Mouse (Mus musculus): Measurements from ENCODE around the gene Camk2g. TPM values are rescaled to one million over a fixed set of nuclear protein-coding genes. Genes with fewer than 3 reads are reported as not detected.

Camk2g gene
- polyA plus RNA-seq, 1 experiment, result 42.3 TPM

GRCm38 (mm10) chr14:20738511-20738910 is 55.4 kb downstream of the Camk2g start:
- Histone ChIP-seq H3K4me3 (ENCODE audit: control insufficient read depth, insufficient read depth, low read length) (no peak overlapping the region), H3K27me3 (ENCODE audit: control insufficient read depth, insufficient read depth, low read length) (no peaks in the 10 kb centered on the region), H3K36me3 (ENCODE audit: control insufficient read depth, insufficient read depth, low read length) (0 out of 2 replicates have a peak, but pooled peaks cover 3% of the 10 kb centered on the region), H3K4me1 (replicated peaks; ENCODE audit: control insufficient read depth, insufficient read depth, low read length) (peaks cover 7% of the 10 kb centered on the region), H3K27ac (ENCODE audit: control insufficient read depth, insufficient read depth, low read length) (no peak overlapping the region)
- TF ChIP-seq CTCF (IDR thresholded peaks at IDR 0.05; ENCODE audit: borderline replicate concordance, control insufficient read depth, extremely low read depth, insufficient read depth, low read length, poor library complexity) (no peak), POLR2A (IDR thresholded peaks at IDR 0.05; ENCODE audit: control insufficient read depth, extremely low read depth, insufficient read depth, low read length, poor library complexity) (no peak)
- WGBS, result 95% methylated on average over 8 of the region's 8 CpGs
- DNase-seq, result no peak

- Histone ChIP-seq H3K36me3 (ENCODE audit: control insufficient read depth, insufficient read depth, low read length) (0 out of 2 replicates have a peak, but pooled peaks cover 3% of the 10 kb centered on the region), H3K4me3 (ENCODE audit: control insufficient read depth, insufficient read depth, low read length) (no peak overlapping the region), H3K27me3 (ENCODE audit: control insufficient read depth, insufficient read depth, low read length) (no peaks in the 10 kb centered on the region), H3K4me1 (replicated peaks; ENCODE audit: control insufficient read depth, insufficient read depth, low read length) (peaks cover 7% of the 10 kb centered on the region), H3K27ac (ENCODE audit: control insufficient read depth, insufficient read depth, low read length) (no peak overlapping the region)
- peak; percentile 21 for DNase-seq
- TF ChIP-seq POLR2A (IDR thresholded peaks at IDR 0.05; ENCODE audit: control insufficient read depth, extremely low read depth, insufficient read depth, low read length, poor library complexity), result no peak
- peak; percentile 53; the same call in 1 of the 2 replicates for TF ChIP-seq CTCF (IDR thresholded peaks at IDR 0.05; ENCODE audit: borderline replicate concordance, control insufficient read depth, extremely low read depth, insufficient read depth, low read length, poor library complexity)
- 85% methylated on average over 14 of the region's 14 CpGs for WGBS
Observed at GRCm38 (mm10) chr14:20737306-20737705, 56.6 kb downstream of the Camk2g start.

- no peak for DNase-seq
- no peak for TF ChIP-seq CTCF (IDR thresholded peaks at IDR 0.05; ENCODE audit: borderline replicate concordance, control insufficient read depth, extremely low read depth, insufficient read depth, low read length, poor library complexity)
- no peak for TF ChIP-seq POLR2A (IDR thresholded peaks at IDR 0.05; ENCODE audit: control insufficient read depth, extremely low read depth, insufficient read depth, low read length, poor library complexity)
- no peaks in the 10 kb centered on the region for H3K27me3 ChIP-seq (ENCODE audit: control insufficient read depth, insufficient read depth, low read length)
- peaks cover 7% of the 10 kb centered on the region for H3K4me1 ChIP-seq (replicated peaks; ENCODE audit: control insufficient read depth, insufficient read depth, low read length)
- H3K4me3 ChIP-seq (ENCODE audit: control insufficient read depth, insufficient read depth, low read length), result no peak overlapping the region
- 0 out of 2 replicates have a peak, but pooled peaks cover 3% of the 10 kb centered on the region for H3K36me3 ChIP-seq (ENCODE audit: control insufficient read depth, insufficient read depth, low read length)
- WGBS, result 80% methylated on average over 13 of the region's 13 CpGs
- H3K27ac ChIP-seq (ENCODE audit: control insufficient read depth, insufficient read depth, low read length), result no peak overlapping the region
Observed at GRCm38 (mm10) chr14:20735892-20736390, 57.9 kb downstream of the Camk2g start.

- DNase-seq, result no peak
- no peak overlapping the region for H3K27ac ChIP-seq (ENCODE audit: control insufficient read depth, insufficient read depth, low read length)
- H3K27me3 ChIP-seq (ENCODE audit: control insufficient read depth, insufficient read depth, low read length), result no peaks in the 10 kb centered on the region
- H3K4me3 ChIP-seq (ENCODE audit: control insufficient read depth, insufficient read depth, low read length), result no peak overlapping the region
- H3K36me3 ChIP-seq (ENCODE audit: control insufficient read depth, insufficient read depth, low read length), result 0 out of 2 replicates have a peak, but pooled peaks cover 3% of the 10 kb centered on the region
- WGBS, result 77% methylated on average over 2 of the region's 2 CpGs
- TF ChIP-seq CTCF (IDR thresholded peaks at IDR 0.05; ENCODE audit: borderline replicate concordance, control insufficient read depth, extremely low read depth, insufficient read depth, low read length, poor library complexity), result no peak
- TF ChIP-seq POLR2A (IDR thresholded peaks at IDR 0.05; ENCODE audit: control insufficient read depth, extremely low read depth, insufficient read depth, low read length, poor library complexity), result no peak
- peaks cover 7% of the 10 kb centered on the region for H3K4me1 ChIP-seq (replicated peaks; ENCODE audit: control insufficient read depth, insufficient read depth, low read length)
Observed at GRCm38 (mm10) chr14:20735052-20735451, 58.8 kb downstream of the Camk2g start.

GRCm38 (mm10) chr14:20733952-20734774 is 59.7 kb downstream of the Camk2g start, which contains the start of gene Ndst2:
TSS of gene Ndst2 (minus strand) at chr14:20734562.
- WGBS, result under 1% methylated on average over 81 of the region's 81 CpGs
- DNase-seq, result peak; percentile 77
- H3K27me3 ChIP-seq (ENCODE audit: control insufficient read depth, insufficient read depth, low read length), result no peaks in the 10 kb centered on the region
- no peak for TF ChIP-seq CTCF (IDR thresholded peaks at IDR 0.05; ENCODE audit: borderline replicate concordance, control insufficient read depth, extremely low read depth, insufficient read depth, low read length, poor library complexity)
- TF ChIP-seq POLR2A (IDR thresholded peaks at IDR 0.05; ENCODE audit: control insufficient read depth, extremely low read depth, insufficient read depth, low read length, poor library complexity), result peak; percentile 51; the same call in 1 of the 2 replicates
- peaks cover 7% of the 10 kb centered on the region for H3K4me1 ChIP-seq (replicated peaks; ENCODE audit: control insufficient read depth, insufficient read depth, low read length)
- 0 out of 2 replicates have a peak, but pooled peaks cover 3% of the 10 kb centered on the region for H3K36me3 ChIP-seq (ENCODE audit: control insufficient read depth, insufficient read depth, low read length)
- H3K4me3 ChIP-seq (ENCODE audit: control insufficient read depth, insufficient read depth, low read length), result peak within 1 kb of the TSS; percentile 93
- no peak within 1 kb of the TSS for H3K27ac ChIP-seq (ENCODE audit: control insufficient read depth, insufficient read depth, low read length)

DNA sequence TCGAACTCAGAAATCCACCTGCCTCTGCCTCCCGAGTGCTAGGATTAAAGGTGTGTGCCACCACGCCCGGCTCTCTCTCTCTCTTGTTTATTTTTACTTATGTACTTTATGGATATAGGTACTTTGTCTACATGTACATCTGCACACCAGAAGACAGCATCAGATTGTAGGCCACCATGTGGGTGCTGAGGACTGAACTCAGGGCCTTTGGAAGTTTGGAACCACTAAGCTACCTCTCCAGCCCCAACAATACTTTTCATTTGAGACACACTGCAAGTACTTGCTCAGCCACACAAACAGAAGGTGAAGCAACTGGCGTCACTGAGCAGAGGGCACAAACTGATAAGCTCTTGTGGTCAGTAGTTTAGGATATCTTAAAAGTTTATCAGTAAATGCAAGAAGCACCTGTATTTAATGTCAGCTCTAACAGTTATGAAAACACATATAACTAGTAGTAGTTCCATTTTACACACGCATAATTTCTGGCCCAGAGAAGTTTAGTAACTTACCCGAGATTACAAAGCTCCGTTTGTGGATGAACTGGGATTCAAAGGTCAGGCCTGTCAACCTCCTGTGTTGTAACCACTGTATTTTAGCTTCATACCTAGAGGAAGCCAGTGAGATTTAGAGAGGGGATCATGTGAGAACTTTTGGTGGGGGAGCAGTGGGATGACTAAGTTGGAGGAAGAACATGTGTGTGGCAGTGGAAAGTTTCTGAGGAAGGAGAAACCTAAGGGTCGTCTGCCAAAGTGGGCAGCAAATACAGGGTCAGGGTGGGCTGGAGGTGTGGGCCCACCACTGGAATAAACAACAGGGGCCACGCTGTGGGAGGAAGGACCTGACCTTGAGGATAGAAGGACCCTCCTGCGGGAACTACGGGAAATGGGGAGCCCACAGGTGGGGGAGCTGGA is 60.6 kb downstream of the Camk2g start:
- no peaks in the 10 kb centered on the region for H3K27me3 ChIP-seq (ENCODE audit: control insufficient read depth, insufficient read depth, low read length)
- H3K27ac ChIP-seq (ENCODE audit: control insufficient read depth, insufficient read depth, low read length), result no peak overlapping the region
- H3K36me3 ChIP-seq (ENCODE audit: control insufficient read depth, insufficient read depth, low read length), result peaks cover 8% of the 10 kb centered on the region; the same call in 1 of the 2 replicates
- no peak for DNase-seq
- WGBS, result 45% methylated on average over 12 of the region's 12 CpGs
- H3K4me3 ChIP-seq (ENCODE audit: control insufficient read depth, insufficient read depth, low read length), result peak overlapping the region; percentile 93
- peaks cover 7% of the 10 kb centered on the region for H3K4me1 ChIP-seq (replicated peaks; ENCODE audit: control insufficient read depth, insufficient read depth, low read length)
- no peak for TF ChIP-seq POLR2A (IDR thresholded peaks at IDR 0.05; ENCODE audit: control insufficient read depth, extremely low read depth, insufficient read depth, low read length, poor library complexity)
- no peak for TF ChIP-seq CTCF (IDR thresholded peaks at IDR 0.05; ENCODE audit: borderline replicate concordance, control insufficient read depth, extremely low read depth, insufficient read depth, low read length, poor library complexity)

Data from thymus, adult 2 months (tissue).